Mouse (Mus musculus) G1E (cell line): ENCODE measurements at regions not wholly inside any gene's neighbourhood (a gene's known extent, or its start where the extent isn't known, plus 50 kb on each side); places are given as distances from the start of the nearest gene placed in this dataset.

Source experiments
- ATAC-seq: 2 replicates; pipeline ENCODE4 v1.8.0; 2016; ENCODE audit warnings: mild to moderate bottlenecking; ENCODE audit not compliant: insufficient number of reproducible peaks, poor library complexity, low FRiP score, severe bottlenecking; ENCODE audit errors: extremely low read depth
- DNase-seq: peaks from one replicate; pipeline ENCODE4 v3.0.0; 2012; ENCODE audit warnings: low spot score
- H3K27me3 ChIP-seq: 2 replicates; pipeline ENCODE4 v1.6.1; 2012; ENCODE audit warnings: mild to moderate bottlenecking, low read length, inconsistent platforms; ENCODE audit not compliant: insufficient read depth
- H3K36me3 ChIP-seq: replicated peaks from 2 replicates; pipeline ENCODE3; 2012; ENCODE audit warnings: mild to moderate bottlenecking, inconsistent platforms
- H3K4me1 ChIP-seq: 2 replicates; pipeline ENCODE4 v1.6.1; 2012; ENCODE audit warnings: low read depth, low read length, inconsistent platforms, mixed read lengths; ENCODE audit not compliant: insufficient read depth
- H3K4me3 ChIP-seq: 2 replicates; pipeline ENCODE4 v1.5.1; 2012; ENCODE audit warnings: low read depth, mild to moderate bottlenecking, inconsistent platforms, low read length, moderate library complexity, mixed read lengths
- H3K9me3 ChIP-seq: replicated peaks from 2 replicates; pipeline ENCODE4 v1.6.1; 2012; ENCODE audit warnings: inconsistent platforms
- CTCF ChIP-seq: IDR thresholded peaks from 2 replicates; pipeline ENCODE4 v1.5.1; 2012; ENCODE audit warnings: low read depth, low read length, inconsistent platforms, mixed read lengths
- GATA1 ChIP-seq: IDR thresholded peaks from 2 replicates; pipeline ENCODE4 v1.6.1; 2012; ENCODE audit warnings: borderline replicate concordance, low read length, inconsistent platforms, mixed read lengths
- GATA2 ChIP-seq: IDR thresholded peaks from 2 replicates; pipeline ENCODE4 v1.6.1; 2012; ENCODE audit warnings: low read depth, low read length, inconsistent platforms, borderline replicate concordance
- POLR2AphosphoS5 ChIP-seq: IDR thresholded peaks from 2 replicates; pipeline ENCODE4 v1.6.1; 2012; ENCODE audit warnings: low read depth, low read length, inconsistent platforms; ENCODE audit not compliant: insufficient replicate concordance
- TAL1 ChIP-seq: conservative IDR thresholded peaks from 2 replicates; pipeline ENCODE4 v1.6.1; 2012; ENCODE audit warnings: low read depth, low read length, inconsistent platforms, mixed read lengths

DNA sequence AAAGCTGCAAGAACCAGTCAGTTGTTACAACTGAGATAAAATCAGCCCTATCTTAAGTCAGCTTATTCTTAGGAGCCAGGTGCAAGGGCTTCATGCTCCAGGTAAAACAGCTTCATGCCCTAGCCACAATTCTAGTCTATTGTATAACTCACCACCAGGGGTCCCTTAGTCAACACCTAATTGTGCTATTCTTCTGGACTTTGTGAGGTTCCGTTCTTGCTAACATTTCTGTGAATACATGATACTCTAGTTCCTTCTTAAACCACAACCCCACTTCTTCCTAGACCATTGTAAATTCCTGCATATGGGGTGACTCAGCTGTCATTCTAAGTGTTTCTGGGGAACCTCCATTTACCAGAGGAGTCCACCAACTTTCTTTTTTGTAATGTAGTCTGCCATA lies 57.9 kb upstream of the Gm49339 start:
- Histone ChIP-seq H3K9me3 (no peaks in the 10 kb centered on the region), H3K27me3 (no peaks in the 10 kb centered on the region), H3K36me3 (no peaks in the 10 kb centered on the region), H3K4me3 (no peak overlapping the region), H3K4me1 (no peaks in the 10 kb centered on the region)
- DNase-seq (no peak), ATAC-seq (no peak)
- TF ChIP-seq TAL1, result no peak
- no peak for TF ChIP-seq POLR2AphosphoS5
- no peak for TF ChIP-seq CTCF
- TF ChIP-seq GATA2, result no peak
- no peak for TF ChIP-seq GATA1
